Mouse (Mus musculus): ENCODE measurements around the gene Zfp286.

GRCm38 (mm10) chr11:62815438-62815837 lies 26.2 kb upstream of the Zfp286 start:
- TF ChIP-seq CTCF (IDR thresholded peaks at IDR 0.05; ENCODE audit: extremely low read depth, insufficient read depth, low read length), result no peak
- no peak for TF ChIP-seq POLR2A (IDR thresholded peaks at IDR 0.05; ENCODE audit: extremely low read depth, insufficient read depth, low read length)
